Mouse (Mus musculus) B cell, adult (primary cell): ENCODE measurements around the gene Olfr1167. TPM values are rescaled to one million over a fixed set of nuclear protein-coding genes. Genes with fewer than 3 reads are reported as not detected.

Experiments used
- total RNA-seq: library from RNA; stranded (reverse); gene quantifications from 4 replicates; pipeline ENCODE4 v1.2.4, GENCODE M21; 2023; ENCODE audit not compliant: inconsistent age

Gene Olfr1167
- not detected in 4 replicates for total RNA-seq

DNA sequence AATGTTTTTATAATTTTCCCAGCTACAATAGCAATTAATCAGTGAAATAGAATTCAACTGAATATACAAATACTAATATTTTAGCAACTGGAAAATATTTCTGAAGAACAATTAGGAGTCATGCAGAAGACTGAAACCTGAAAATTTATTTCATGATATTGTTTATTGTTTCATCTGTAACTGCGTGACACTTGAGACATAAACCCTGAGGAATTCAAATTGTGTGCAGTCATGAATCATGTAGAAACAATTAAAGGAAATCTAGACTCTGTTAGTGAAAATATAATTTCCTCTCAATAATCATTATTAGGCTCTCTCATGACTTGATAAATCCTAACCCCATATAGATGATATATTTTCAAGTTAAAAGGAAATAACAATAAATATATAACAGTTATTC lies at the start of gene Olfr1167:
Gene Olfr1167, minus strand, starts transcription at position 101 of the 400 bp plus-strand sequence.

DNA sequence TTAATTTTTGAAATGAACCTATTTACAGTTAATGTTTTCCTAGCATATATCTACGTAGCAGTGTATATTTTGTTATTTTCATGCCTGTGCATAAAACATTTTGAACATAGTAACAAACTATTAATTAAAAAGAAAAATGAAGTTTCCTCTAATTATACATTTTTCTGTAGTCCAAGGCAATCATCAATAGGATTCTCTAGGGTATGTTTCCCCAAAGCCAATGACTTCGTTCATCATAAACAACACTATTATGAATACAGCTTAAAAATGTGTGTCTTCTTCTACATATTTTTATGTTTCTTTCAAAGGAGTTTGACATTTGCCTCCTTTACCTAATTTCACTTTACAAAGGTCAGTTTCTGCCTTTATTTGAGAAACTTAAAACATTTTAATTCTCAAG lies 26.6 kb upstream of the Olfr1167 start, which contains the start of gene Olfr1168:
Gene Olfr1168, plus strand, starts transcription at position 301 of the 400 bp plus-strand sequence.

DNA sequence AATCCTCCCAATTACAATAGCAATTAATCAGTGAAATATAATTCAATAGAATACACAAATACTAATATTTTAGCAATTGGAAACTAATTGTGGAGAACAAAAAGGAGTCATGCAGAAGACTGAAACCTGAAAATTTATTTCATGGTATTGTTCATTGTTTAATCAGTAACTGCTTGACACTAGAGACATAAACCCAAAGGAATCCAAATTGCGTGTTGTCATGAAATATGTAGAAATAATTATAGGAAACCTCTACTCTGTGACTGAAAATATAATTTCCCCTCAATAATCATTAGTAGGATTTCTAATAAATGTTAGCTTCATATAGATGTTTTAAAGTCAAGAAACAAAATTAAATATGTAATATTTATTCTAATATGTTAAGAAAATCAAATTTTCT lies 26.8 kb downstream of the Olfr1167 start, which contains the start of gene Olfr1166:
Gene Olfr1166, minus strand, starts transcription at position 101 of the 400 bp plus-strand sequence.

Other genes starting within 250 kb of the Olfr1167 start
- gene Olfr1155, start 210.1 kb downstream of the Olfr1167 start, total RNA-seq = not detected in 4 replicates
- not detected in 4 replicates for gene Olfr1156, start 202.1 kb downstream of the Olfr1167 start, total RNA-seq
- not detected in 4 replicates for gene Olfr1157, start 186.9 kb downstream of the Olfr1167 start, total RNA-seq
- not detected in 4 replicates for gene Olfr74, start 180.5 kb downstream of the Olfr1167 start, total RNA-seq
- not detected in 4 replicates for gene Olfr1158, start 165.1 kb downstream of the Olfr1167 start, total RNA-seq
- gene Olfr1160, start 146.9 kb downstream of the Olfr1167 start, total RNA-seq = not detected in 4 replicates
- not detected in 4 replicates for gene Olfr1161, start 132.4 kb downstream of the Olfr1167 start, total RNA-seq
- not detected in 4 replicates for gene Olfr73, start 117.5 kb downstream of the Olfr1167 start, total RNA-seq
- gene Olfr1162, start 104.1 kb downstream of the Olfr1167 start, total RNA-seq = not detected in 4 replicates
- gene Olfr1163, start 83.4 kb downstream of the Olfr1167 start, total RNA-seq = not detected in 4 replicates
- gene Olfr1164, start 61.2 kb downstream of the Olfr1167 start, total RNA-seq = not detected in 4 replicates
- gene Olfr1166, start 26.9 kb downstream of the Olfr1167 start, total RNA-seq = not detected in 4 replicates
- gene Olfr1168, start 26.7 kb upstream of the Olfr1167 start, total RNA-seq = not detected in 4 replicates
- gene Olfr1170, start 73.1 kb upstream of the Olfr1167 start, total RNA-seq = not detected in 4 replicates
- not detected in 4 replicates for gene Olfr1173, start 124.7 kb upstream of the Olfr1167 start, total RNA-seq
- not detected in 4 replicates for gene Olfr1174-ps, start 159.9 kb upstream of the Olfr1167 start, total RNA-seq
- not detected in 4 replicates for gene Olfr1175-ps, start 172.0 kb upstream of the Olfr1167 start, total RNA-seq
- gene Olfr1176, start 181.5 kb upstream of the Olfr1167 start, total RNA-seq = not detected in 4 replicates
- not detected in 4 replicates for gene Olfr1177-ps, start 191.3 kb upstream of the Olfr1167 start, total RNA-seq
- gene Olfr1178, start 231.9 kb upstream of the Olfr1167 start, total RNA-seq = not detected in 4 replicates